Mouse (Mus musculus) forebrain, embryonic 16.5 days (tissue): ENCODE measurements at regions not wholly inside any gene's neighbourhood (a gene's known extent, or its start where the extent isn't known, plus 50 kb on each side); places are given as distances from the start of the nearest gene placed in this dataset.

Experiments
- ATAC-seq: fragments of 200-750 bp; cut with Nextera tagmentation; 2 replicates; pipeline ENCODE4 v1.8.0; 2017; ENCODE audit warnings: mild to moderate bottlenecking, moderate library complexity
- H3K27ac ChIP-seq: fragments of 300-500 bp; sonication (generic); 2 replicates; pipeline ENCODE4 v1.5.1; 2014; ENCODE audit warnings: low read length, control low read depth
- H3K27me3 ChIP-seq: fragments of 300-500 bp; sonication (generic); replicated peaks from 2 replicates; pipeline ENCODE4 v1.6.1; 2014; ENCODE audit warnings: low read length; ENCODE audit not compliant: control insufficient read depth, insufficient read depth
- H3K36me3 ChIP-seq: fragments of 300-500 bp; sonication (generic); 2 replicates; pipeline ENCODE4 v1.6.1; 2014; ENCODE audit not compliant: control insufficient read depth, insufficient read depth
- H3K4me1 ChIP-seq: fragments of 300-500 bp; sonication (generic); replicated peaks from 2 replicates; pipeline ENCODE4 v1.6.1; 2014; ENCODE audit warnings: low read length; ENCODE audit not compliant: control insufficient read depth, insufficient read depth
- H3K4me2 ChIP-seq: fragments of 300-500 bp; sonication (generic); 2 replicates; pipeline ENCODE4 v1.6.1; 2014; ENCODE audit warnings: mild to moderate bottlenecking, low read length, control low read depth
- H3K4me3 ChIP-seq: fragments of 300-500 bp; sonication (generic); replicated peaks from 2 replicates; pipeline ENCODE4 v1.5.1; 2014; ENCODE audit warnings: mild to moderate bottlenecking, low read length, control low read depth
- H3K9ac ChIP-seq: fragments of 300-500 bp; sonication (generic); replicated peaks from 2 replicates; pipeline ENCODE4 v1.6.1; 2014; ENCODE audit warnings: low read depth, low read length, control low read depth
- H3K9me3 ChIP-seq: fragments of 300-500 bp; sonication (generic); 2 replicates; pipeline ENCODE4 v1.6.1; 2016; ENCODE audit warnings: low read length; ENCODE audit not compliant: control insufficient read depth
- WGBS: fragments of 180-500 bp; shearing (Covaris S2); extraction: QIAGEN DNeasy Blood & Tissue Kit; methylation state at CpG from one replicate; pipeline ENCODE4 v1.1.7; 2014; 5-methylcytosine and 5-hydroxymethylcytosine counted together

- H3K4me2 ChIP-seq: no peak overlapping the region
- H3K36me3 ChIP-seq: no peaks in the 10 kb centered on the region
- H3K9me3 ChIP-seq: no peaks in the 10 kb centered on the region
- H3K4me3 ChIP-seq: no peak overlapping the region
- 95% methylated on average over 2 of the region's 2 CpGs for WGBS
- H3K27ac ChIP-seq: no peak overlapping the region
- peaks cover 5% of the 10 kb centered on the region; the same call in 1 of the 2 replicates for H3K4me1 ChIP-seq
- no peaks in the 10 kb centered on the region for H3K27me3 ChIP-seq
- no peak for ATAC-seq
- no peak overlapping the region for H3K9ac ChIP-seq
Measured at GRCm38 (mm10) chr1:193664569-193664968, 294.5 kb upstream of the Camk1g start.

DNA sequence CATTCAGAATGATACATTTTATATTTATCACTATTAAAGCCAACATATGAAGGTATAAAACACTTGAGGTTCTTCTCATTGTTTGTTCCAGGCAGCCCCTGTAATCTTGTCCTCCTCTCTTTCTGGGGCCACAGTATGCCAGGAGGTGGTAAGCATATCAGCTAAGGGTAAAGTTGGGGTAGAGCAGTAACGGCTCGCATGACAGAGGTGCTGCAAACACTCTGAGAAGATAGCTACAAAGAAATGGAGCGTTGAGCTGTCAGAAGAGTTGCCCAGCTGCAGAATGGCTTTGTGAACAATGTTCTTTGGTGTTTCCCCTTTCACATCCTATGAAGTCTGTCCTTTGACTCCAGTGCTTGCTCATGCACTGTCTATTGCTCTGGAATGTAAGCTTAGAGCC is 293.5 kb upstream of the Camk1g start:
- H3K4me3 ChIP-seq: no peak overlapping the region
- H3K36me3 ChIP-seq: no peaks in the 10 kb centered on the region
- H3K27me3 ChIP-seq: no peaks in the 10 kb centered on the region
- H3K27ac ChIP-seq: no peak overlapping the region
- 89% methylated on average over 3 of the region's 3 CpGs for WGBS
- H3K9me3 ChIP-seq: no peaks in the 10 kb centered on the region
- no peak for ATAC-seq
- no peak overlapping the region for H3K9ac ChIP-seq
- peaks cover 5% of the 10 kb centered on the region; the same call in 1 of the 2 replicates for H3K4me1 ChIP-seq
- no peak overlapping the region for H3K4me2 ChIP-seq

DNA sequence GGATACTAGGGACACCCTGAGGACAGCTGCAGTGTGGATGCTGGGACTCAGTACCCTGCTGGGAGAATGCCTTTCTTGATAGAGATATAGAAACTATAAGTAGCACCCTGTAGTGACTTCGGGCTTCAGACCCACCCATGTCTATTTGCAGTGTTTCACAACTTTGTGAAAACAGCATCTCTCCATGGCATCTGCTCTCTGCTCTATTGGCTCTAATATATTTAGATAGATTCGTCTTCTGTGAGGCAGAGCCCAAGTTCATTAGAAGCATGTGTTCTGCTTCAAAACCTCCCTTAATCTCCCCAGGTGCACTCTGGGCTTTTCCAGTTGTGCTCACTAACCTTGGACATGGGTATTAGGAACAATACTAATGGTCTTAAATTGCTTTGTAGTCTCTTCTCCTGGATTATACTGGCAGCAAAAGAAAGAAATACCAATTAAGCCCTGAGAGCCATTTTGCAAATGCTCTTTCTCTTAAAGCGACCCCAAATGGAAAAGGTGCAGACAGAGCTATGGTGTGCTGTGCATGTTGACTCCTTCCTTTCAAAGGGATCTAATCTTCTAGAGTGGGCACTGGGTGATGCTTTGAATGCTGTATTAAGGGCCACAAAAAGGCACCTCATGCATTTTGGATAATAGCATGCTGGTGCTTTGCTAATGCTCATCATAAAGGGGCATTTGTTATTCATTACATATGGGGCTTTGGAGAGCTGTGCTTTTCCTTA is 292.2 kb upstream of the Camk1g start:
- WGBS: 20% methylated on average over 3 of the region's 3 CpGs
- Histone ChIP-seq H3K4me1 (peaks cover 5% of the 10 kb centered on the region; the same call in 1 of the 2 replicates), H3K4me2 (no peak overlapping the region), H3K36me3 (no peaks in the 10 kb centered on the region), H3K4me3 (no peak overlapping the region), H3K9me3 (no peaks in the 10 kb centered on the region), H3K27ac (no peak overlapping the region), H3K27me3 (no peaks in the 10 kb centered on the region), H3K9ac (no peak overlapping the region)
- ATAC-seq: no peak

DNA sequence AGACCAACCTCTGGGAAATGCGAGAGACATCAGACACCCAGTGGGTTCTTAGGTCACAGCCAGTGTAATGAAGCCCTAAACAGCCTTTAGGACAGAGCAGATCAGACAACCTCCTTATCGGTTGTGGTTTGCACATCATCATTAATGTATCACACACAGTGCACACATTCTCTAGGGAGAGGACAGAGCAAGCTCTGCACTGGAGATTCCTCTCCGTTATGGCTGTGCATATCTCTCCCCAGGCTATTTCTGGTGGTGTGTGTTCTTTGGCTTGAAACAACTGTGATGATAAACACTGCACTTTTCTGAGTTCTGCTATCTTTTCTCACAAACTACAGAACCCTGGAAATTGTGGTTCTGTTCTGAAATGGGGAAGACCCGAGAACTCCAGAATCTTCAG is 291.3 kb upstream of the Camk1g start:
- H3K36me3 ChIP-seq: no peaks in the 10 kb centered on the region
- no peak for ATAC-seq
- H3K4me3 ChIP-seq: no peak overlapping the region
- H3K27me3 ChIP-seq: no peaks in the 10 kb centered on the region
- H3K9ac ChIP-seq: no peak overlapping the region
- H3K9me3 ChIP-seq: no peaks in the 10 kb centered on the region
- no peak overlapping the region for H3K4me2 ChIP-seq
- 80% methylated on average over 4 of the region's 4 CpGs for WGBS
- peaks cover 5% of the 10 kb centered on the region; the same call in 1 of the 2 replicates for H3K4me1 ChIP-seq
- H3K27ac ChIP-seq: no peak overlapping the region

- H3K9ac ChIP-seq: no peak overlapping the region
- no peaks in the 10 kb centered on the region for H3K27me3 ChIP-seq
- H3K4me3 ChIP-seq: no peak overlapping the region
- H3K4me2 ChIP-seq: no peak overlapping the region
- H3K27ac ChIP-seq: no peak overlapping the region
- ATAC-seq: 0 out of 2 replicates have a peak, but pooled peaks have one; percentile 28
- H3K4me1 ChIP-seq: no peaks in the 10 kb centered on the region
- H3K9me3 ChIP-seq: no peaks in the 10 kb centered on the region
- no peaks in the 10 kb centered on the region for H3K36me3 ChIP-seq
- 66% methylated on average over 14 of the region's 14 CpGs for WGBS
Measured at GRCm38 (mm10) chr1:193655076-193655677, 285.1 kb upstream of the Camk1g start.

GRCm38 (mm10) chr1:193650275-193650674 is 280.2 kb upstream of the Camk1g start:
- Histone ChIP-seq H3K4me2 (no peak overlapping the region), H3K9ac (no peak overlapping the region), H3K27me3 (no peaks in the 10 kb centered on the region), H3K4me3 (no peak overlapping the region), H3K9me3 (no peaks in the 10 kb centered on the region), H3K36me3 (no peaks in the 10 kb centered on the region), H3K4me1 (0 out of 2 replicates have a peak, but pooled peaks cover 3% of the 10 kb centered on the region), H3K27ac (no peak overlapping the region)
- no peak for ATAC-seq

DNA sequence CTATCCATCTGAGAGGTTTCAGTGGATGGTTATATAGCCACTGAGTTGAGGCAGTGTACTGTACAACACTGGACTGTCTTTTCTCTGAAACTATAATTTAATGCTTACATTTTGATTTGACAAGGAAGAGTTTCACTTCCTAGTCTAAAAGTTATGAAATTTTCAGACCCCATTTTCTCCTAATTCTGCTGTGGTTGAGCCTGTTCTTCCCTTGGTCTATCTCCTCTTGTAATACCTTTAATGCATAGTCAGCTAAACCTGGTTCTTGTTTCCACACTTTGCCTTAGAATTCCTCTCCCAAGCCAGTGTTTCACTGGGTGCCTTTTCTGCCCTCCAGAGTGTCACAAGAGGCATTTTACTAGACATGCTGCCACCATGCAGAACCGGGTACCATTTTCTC is 279.3 kb upstream of the Camk1g start:
- Histone ChIP-seq H3K4me3 (no peak overlapping the region), H3K9me3 (no peaks in the 10 kb centered on the region), H3K4me2 (no peak overlapping the region), H3K27me3 (no peaks in the 10 kb centered on the region), H3K36me3 (no peaks in the 10 kb centered on the region), H3K9ac (no peak overlapping the region), H3K4me1 (0 out of 2 replicates have a peak, but pooled peaks cover 3% of the 10 kb centered on the region), H3K27ac (no peak overlapping the region)
- 93% methylated on average over 1 of the region's 1 CpGs for WGBS
- no peak for ATAC-seq

DNA sequence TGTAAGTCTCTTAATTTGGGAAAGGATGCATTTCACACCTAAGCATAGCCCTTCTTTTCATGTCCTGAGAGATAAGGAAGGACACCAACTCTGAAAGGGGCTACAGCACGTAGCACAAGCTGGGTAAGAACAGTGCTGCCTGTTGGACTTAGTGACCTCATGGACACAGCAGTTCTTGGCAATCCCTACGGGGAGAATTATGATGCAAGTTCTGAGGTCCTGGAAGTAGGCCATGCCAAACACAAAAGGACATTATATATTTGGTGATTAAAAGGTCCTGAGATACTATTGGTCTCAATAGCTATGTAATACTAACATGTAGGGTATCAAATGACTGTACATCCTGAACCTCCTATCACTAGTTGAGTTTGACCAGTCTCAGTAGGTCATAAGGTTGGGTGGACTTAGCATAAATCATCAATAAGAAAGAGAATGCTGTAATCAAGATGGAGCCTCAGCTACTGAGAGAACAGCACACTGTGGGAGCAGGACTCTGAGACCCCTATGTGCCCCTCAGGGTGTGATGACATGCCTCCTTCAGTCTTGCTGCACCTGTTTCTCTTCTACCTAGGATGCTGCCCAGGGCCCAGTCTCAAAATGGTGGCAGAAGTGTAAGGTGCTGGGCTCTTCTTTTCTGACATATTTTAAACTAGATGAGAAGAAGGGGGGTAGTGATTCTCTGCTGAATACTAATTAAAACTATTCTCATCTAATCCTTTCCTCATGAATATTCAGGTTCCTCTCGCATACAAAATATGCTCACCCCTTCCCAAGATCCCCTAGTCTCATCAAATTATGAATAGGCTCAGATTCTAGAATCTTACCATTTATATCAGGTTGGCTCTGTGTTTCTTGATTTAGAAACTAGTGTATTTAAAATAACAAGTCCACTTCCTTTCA is 277.5 kb upstream of the Camk1g start:
- H3K27me3 ChIP-seq: no peaks in the 10 kb centered on the region
- H3K36me3 ChIP-seq: no peaks in the 10 kb centered on the region
- peak overlapping the region; percentile 5; the same call in 1 of the 2 replicates for H3K27ac ChIP-seq
- H3K4me3 ChIP-seq: no peak overlapping the region
- WGBS: 53% methylated on average over 3 of the region's 3 CpGs
- no peak overlapping the region for H3K9ac ChIP-seq
- H3K4me1 ChIP-seq: 0 out of 2 replicates have a peak, but pooled peaks cover 3% of the 10 kb centered on the region
- H3K4me2 ChIP-seq: no peak overlapping the region
- ATAC-seq: peak; percentile 79
- no peaks in the 10 kb centered on the region for H3K9me3 ChIP-seq

GRCm38 (mm10) chr1:193644506-193644905 is 274.4 kb upstream of the Camk1g start:
- no peak for ATAC-seq
- no peak overlapping the region for H3K4me3 ChIP-seq
- H3K9me3 ChIP-seq: no peaks in the 10 kb centered on the region
- H3K27me3 ChIP-seq: no peaks in the 10 kb centered on the region
- H3K27ac ChIP-seq: no peak overlapping the region
- H3K9ac ChIP-seq: no peak overlapping the region
- H3K4me2 ChIP-seq: no peak overlapping the region
- no peaks in the 10 kb centered on the region for H3K36me3 ChIP-seq
- H3K4me1 ChIP-seq: 0 out of 2 replicates have a peak, but pooled peaks cover 3% of the 10 kb centered on the region
- 83% methylated on average over 2 of the region's 2 CpGs for WGBS
